Mouse (Mus musculus) embryonic facial prominence, embryonic 11.5 days (tissue): ENCODE measurements around the gene Pex19. TPM values are rescaled to one million over a fixed set of nuclear protein-coding genes. Genes with fewer than 3 reads are reported as not detected.

Source experiments
- ATAC-seq: fragments of 200-750 bp; cut with Nextera tagmentation; replicated peaks from 2 replicates; pipeline ENCODE4 v1.8.0; 2017; ENCODE audit warnings: low read depth; ENCODE audit not compliant: insufficient number of reproducible peaks, low FRiP score, low TSS enrichment
- DNase-seq: peaks from one replicate; pipeline ENCODE4 v3.0.0-alpha.2; 2015; ENCODE audit warnings: low spot score
- H3K27ac ChIP-seq: fragments of 300-500 bp; sonication (generic); replicated peaks from 2 replicates; pipeline ENCODE4 v1.5.1; 2014; ENCODE audit warnings: mild to moderate bottlenecking, low read depth, low read length, control low read depth
- H3K27me3 ChIP-seq: fragments of 300-500 bp; sonication (generic); 2 replicates; pipeline ENCODE4 v1.6.1; 2014; ENCODE audit warnings: mild to moderate bottlenecking, low read length, moderate library complexity, mixed read lengths; ENCODE audit not compliant: control insufficient read depth, insufficient read depth
- H3K36me3 ChIP-seq: fragments of 300-500 bp; sonication (generic); replicated peaks from 2 replicates; pipeline ENCODE4 v1.6.1; 2014; ENCODE audit warnings: low read depth, mild to moderate bottlenecking, low read length, moderate library complexity, mixed read lengths; ENCODE audit not compliant: control insufficient read depth, insufficient read depth
- H3K4me1 ChIP-seq: fragments of 300-500 bp; sonication (generic); 2 replicates; pipeline ENCODE4 v1.6.1; 2014; ENCODE audit warnings: low read length, mixed read lengths; ENCODE audit not compliant: control insufficient read depth, insufficient read depth
- H3K4me2 ChIP-seq: fragments of 300-500 bp; sonication (generic); 2 replicates; pipeline ENCODE4 v1.6.1; 2014; ENCODE audit warnings: low read depth, mild to moderate bottlenecking, control low read depth, low read length, moderate library complexity
- H3K4me3 ChIP-seq: fragments of 300-500 bp; sonication (generic); 2 replicates; pipeline ENCODE4 v1.5.1; 2014; ENCODE audit warnings: low read depth, low read length, control low read depth
- H3K9ac ChIP-seq: fragments of 300-500 bp; sonication (generic); replicated peaks from 2 replicates; pipeline ENCODE4 v1.6.1; 2014; ENCODE audit warnings: mild to moderate bottlenecking, control low read depth, low read length
- H3K9me3 ChIP-seq: fragments of 300-500 bp; sonication (generic); replicated peaks from 2 replicates; pipeline ENCODE4 v1.6.1; 2016; ENCODE audit warnings: mild to moderate bottlenecking, low read length, inconsistent platforms, mixed read lengths; ENCODE audit not compliant: control insufficient read depth
- WGBS: fragments of 180-500 bp; shearing (Covaris S2); extraction: QIAGEN DNeasy Blood & Tissue Kit; methylation state at CpG from one replicate; pipeline ENCODE4 v1.1.7; 2014; 5-methylcytosine and 5-hydroxymethylcytosine counted together
- polyA plus RNA-seq: library from polyadenylated mRNA; unstranded; fragments of >200 nt; fragmentation: Nextera tagmentation; extraction: Ambion mirVana; gene quantifications from 2 replicates; pipeline ENCODE4 v1.2.1, GENCODE M21; 2014

Pex19 gene
- 153 and 155 TPM in 2 replicates for polyA plus RNA-seq

GRCm38 (mm10) chr1:172126376-172127347 lies at the start of gene Pex19:
TSS of gene Pex19 (plus strand) at chr1:172126755.
- Histone ChIP-seq H3K27ac (no peak within 1 kb of the TSS), H3K4me2 (peak within 1 kb of the TSS; percentile 58), H3K36me3 (peaks cover 8% of the 10 kb centered on the region), H3K4me3 (peak within 1 kb of the TSS; percentile 64), H3K9me3 (no peaks in the 10 kb centered on the region), H3K4me1 (no peaks in the 10 kb centered on the region; the same call in 1 of the 2 replicates), H3K27me3 (no peaks in the 10 kb centered on the region), H3K9ac (peak within 1 kb of the TSS; percentile 78)
- ATAC-seq (peak; percentile 91), DNase-seq (peak; percentile 96)
- under 1% methylated on average over 42 of the region's 42 CpGs for WGBS

GRCm38 (mm10) chr1:172077981-172078380 lies 48.6 kb upstream of the Pex19 start:
- DNase-seq (no peak), ATAC-seq (no peak)
- Histone ChIP-seq H3K36me3 (peaks cover 8% of the 10 kb centered on the region; the same call in 1 of the 2 replicates), H3K27me3 (no peaks in the 10 kb centered on the region), H3K9ac (no peak overlapping the region), H3K27ac (no peak overlapping the region), H3K4me2 (no peak overlapping the region), H3K4me1 (no peaks in the 10 kb centered on the region), H3K9me3 (no peaks in the 10 kb centered on the region), H3K4me3 (no peak overlapping the region)
- 71% methylated on average over 5 of the region's 5 CpGs for WGBS

- Histone ChIP-seq H3K27me3 (no peaks in the 10 kb centered on the region), H3K4me1 (no peaks in the 10 kb centered on the region), H3K36me3 (peaks cover 2% of the 10 kb centered on the region; the same call in 1 of the 2 replicates), H3K9ac (peak within 1 kb of the TSS; percentile 87), H3K27ac (peak within 1 kb of the TSS; percentile 59), H3K4me2 (peak within 1 kb of the TSS; percentile 47), H3K4me3 (peak within 1 kb of the TSS; percentile 92), H3K9me3 (no peaks in the 10 kb centered on the region)
- ATAC-seq = peak; percentile 96
- under 1% methylated on average over 40 of the region's 40 CpGs for WGBS
- peak; percentile 97 for DNase-seq
Measured at GRCm38 (mm10) chr1:172082101-172082898, 44.3 kb upstream of the Pex19 start, which contains the start of the genes Copa and Ncstn. TSS of gene Copa (plus strand) at chr1:172082529. TSS of gene Ncstn (minus strand) at chr1:172082795.

DNA sequence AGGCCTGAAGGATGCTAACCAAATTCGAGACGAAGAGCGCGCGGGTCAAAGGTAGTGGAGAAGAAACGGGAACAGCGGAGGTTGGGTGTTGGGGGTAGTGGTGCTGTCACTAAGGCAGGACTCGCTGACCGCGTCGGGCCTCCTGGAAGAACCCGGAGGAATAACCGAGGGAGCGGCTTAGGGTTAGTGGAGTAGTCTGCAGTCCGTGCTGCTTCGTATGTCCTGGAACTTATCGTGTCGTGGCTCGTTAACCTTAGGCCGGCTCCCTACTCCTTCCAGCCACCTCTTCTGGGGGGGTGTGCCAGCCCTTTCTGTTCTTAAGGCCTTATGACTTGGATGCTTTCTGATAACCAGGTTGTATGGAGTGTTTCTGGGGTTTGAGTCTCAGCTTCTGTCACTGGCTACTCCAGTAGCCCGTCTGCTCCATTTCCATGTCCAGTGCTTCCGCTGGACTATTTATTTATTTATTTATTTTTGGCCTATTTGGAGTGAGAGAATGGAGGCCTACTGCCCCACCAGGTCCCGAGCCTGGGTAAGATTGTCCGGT lies 43.6 kb upstream of the Pex19 start:
- peak overlapping the region; percentile 92 for H3K4me3 ChIP-seq
- H3K4me2 ChIP-seq = peak overlapping the region; percentile 40
- H3K9ac ChIP-seq = peak overlapping the region; percentile 87
- no peaks in the 10 kb centered on the region for H3K27me3 ChIP-seq
- no peaks in the 10 kb centered on the region for H3K9me3 ChIP-seq
- ATAC-seq (peak; percentile 77), DNase-seq (peak; percentile 9)
- 0 out of 2 replicates have a peak overlapping the region, but pooled peaks have one; percentile 24 for H3K27ac ChIP-seq
- H3K4me1 ChIP-seq = no peaks in the 10 kb centered on the region
- H3K36me3 ChIP-seq = peaks cover 2% of the 10 kb centered on the region; the same call in 1 of the 2 replicates
- WGBS = 2% methylated on average over 24 of the region's 24 CpGs

DNA sequence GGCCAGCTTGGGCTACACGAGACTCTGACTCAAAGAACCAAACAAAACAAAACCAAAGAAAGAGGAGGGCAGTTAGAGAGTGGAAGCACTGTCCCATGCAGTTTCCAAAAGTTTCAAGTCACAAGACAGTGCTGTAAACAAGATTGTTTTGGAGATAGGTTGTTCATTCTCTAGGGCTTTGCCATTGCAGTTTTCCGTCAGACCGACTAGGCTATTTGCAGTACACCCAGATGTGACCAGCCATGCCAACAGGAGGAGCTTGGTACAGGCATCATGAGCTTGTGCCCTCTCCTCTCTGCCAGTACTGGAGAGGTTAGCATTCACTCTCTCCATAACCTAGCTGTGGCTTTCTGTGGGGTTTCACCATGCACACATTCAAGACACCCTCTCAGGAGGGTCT lies 33.0 kb upstream of the Pex19 start:
- Histone ChIP-seq H3K27me3 (no peaks in the 10 kb centered on the region), H3K36me3 (peaks cover 11% of the 10 kb centered on the region), H3K9ac (no peak overlapping the region), H3K27ac (no peak overlapping the region), H3K4me2 (no peak overlapping the region), H3K4me1 (no peaks in the 10 kb centered on the region), H3K4me3 (no peak overlapping the region), H3K9me3 (no peaks in the 10 kb centered on the region)
- DNase-seq (no peak), ATAC-seq (no peak)
- WGBS = 73% methylated on average over 3 of the region's 3 CpGs

GRCm38 (mm10) chr1:172094295-172094694 lies 32.3 kb upstream of the Pex19 start:
- H3K9ac ChIP-seq = no peak overlapping the region
- H3K36me3 ChIP-seq = peaks cover 10% of the 10 kb centered on the region
- no peak for ATAC-seq
- no peak overlapping the region for H3K4me3 ChIP-seq
- DNase-seq = no peak
- H3K4me1 ChIP-seq = no peaks in the 10 kb centered on the region
- no peak overlapping the region for H3K27ac ChIP-seq
- H3K27me3 ChIP-seq = no peaks in the 10 kb centered on the region
- H3K4me2 ChIP-seq = no peak overlapping the region
- no peaks in the 10 kb centered on the region for H3K9me3 ChIP-seq

DNA sequence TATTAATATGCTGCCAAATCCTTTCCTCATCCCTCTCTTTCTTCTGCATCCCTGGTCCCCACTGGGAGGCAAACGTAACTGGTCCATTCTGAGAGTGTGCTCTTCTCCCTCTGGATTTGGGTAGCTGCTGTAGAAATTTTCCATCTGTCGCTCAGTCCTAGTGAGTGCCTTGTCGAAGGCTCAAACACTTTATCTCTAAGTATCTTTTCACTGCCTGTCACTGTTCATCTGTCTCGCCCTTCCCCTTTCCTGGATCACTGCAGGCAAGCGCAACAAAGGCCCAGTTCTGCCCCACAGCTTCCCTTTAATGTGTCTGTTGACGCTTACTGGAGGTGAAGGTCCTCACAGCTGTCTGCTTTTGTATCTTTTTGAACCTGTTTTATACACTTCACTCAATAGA lies 31.4 kb upstream of the Pex19 start:
- Histone ChIP-seq H3K9me3 (no peaks in the 10 kb centered on the region), H3K27ac (no peak overlapping the region), H3K4me2 (no peak overlapping the region), H3K9ac (no peak overlapping the region), H3K36me3 (peaks cover 9% of the 10 kb centered on the region), H3K27me3 (no peaks in the 10 kb centered on the region), H3K4me1 (no peaks in the 10 kb centered on the region), H3K4me3 (no peak overlapping the region)
- ATAC-seq (0 out of 2 replicates have a peak, but pooled peaks have one; percentile 52), DNase-seq (no peak)
- 75% methylated on average over 6 of the region's 6 CpGs for WGBS
